Mouse (Mus musculus) forelimb bud, embryonic 11.5 days (tissue): ENCODE measurements at regions not wholly inside any gene's neighbourhood (a gene's known extent, or its start where the extent isn't known, plus 50 kb on each side); places are given as distances from the start of the nearest gene placed in this dataset.

ENCODE experiments used
- DNase-seq: peaks from one replicate; pipeline ENCODE4 v3.0.0-alpha.2; 2012; ENCODE audit warnings: low read depth, low spot score

DNA sequence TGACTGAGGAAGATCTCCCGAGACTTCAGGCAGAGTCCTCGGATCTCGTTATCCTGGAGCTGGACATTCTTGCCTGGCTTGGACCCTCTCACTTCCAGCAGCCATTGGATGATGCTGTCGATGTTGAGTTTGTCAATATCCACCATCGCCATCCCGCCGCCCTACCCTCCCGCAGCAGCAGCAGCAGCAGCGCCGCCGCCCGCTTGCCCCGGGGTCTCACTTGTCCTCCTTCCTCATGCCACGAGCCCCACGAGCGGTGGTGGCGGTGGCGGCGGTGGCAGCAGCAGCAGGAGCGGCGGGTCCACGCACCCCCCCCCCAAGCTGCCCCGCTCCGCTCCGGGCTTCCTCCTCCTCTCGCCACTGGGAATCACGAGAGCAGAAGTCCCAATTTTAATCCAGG, 115.1 kb upstream of the Taf1b start:
- DNase-seq: no peak

DNA sequence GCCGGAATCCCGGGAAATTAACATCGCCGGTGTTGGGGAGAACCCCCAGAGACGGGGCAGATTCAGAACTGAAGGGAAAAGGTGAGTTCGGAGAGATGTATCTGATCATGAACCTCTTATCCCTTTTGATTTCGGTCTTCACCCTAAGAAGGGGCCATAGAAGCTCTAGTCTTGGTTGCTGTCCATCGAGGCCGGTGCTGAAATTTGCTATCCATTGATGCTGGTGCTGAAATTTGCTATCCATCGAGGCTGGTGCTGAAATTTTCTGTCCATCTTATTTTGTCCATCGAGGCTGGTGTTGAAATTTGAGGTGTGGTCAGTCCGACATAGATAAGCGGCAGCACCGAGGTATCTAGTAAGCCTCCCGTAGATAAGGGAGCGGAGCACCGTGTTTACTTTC, 73.2 kb upstream of the Taf1b start:
- peak; percentile 59 for DNase-seq
